8 mouse cellular contexts compared by ENCODE assay signal in the genomic region with DNA sequence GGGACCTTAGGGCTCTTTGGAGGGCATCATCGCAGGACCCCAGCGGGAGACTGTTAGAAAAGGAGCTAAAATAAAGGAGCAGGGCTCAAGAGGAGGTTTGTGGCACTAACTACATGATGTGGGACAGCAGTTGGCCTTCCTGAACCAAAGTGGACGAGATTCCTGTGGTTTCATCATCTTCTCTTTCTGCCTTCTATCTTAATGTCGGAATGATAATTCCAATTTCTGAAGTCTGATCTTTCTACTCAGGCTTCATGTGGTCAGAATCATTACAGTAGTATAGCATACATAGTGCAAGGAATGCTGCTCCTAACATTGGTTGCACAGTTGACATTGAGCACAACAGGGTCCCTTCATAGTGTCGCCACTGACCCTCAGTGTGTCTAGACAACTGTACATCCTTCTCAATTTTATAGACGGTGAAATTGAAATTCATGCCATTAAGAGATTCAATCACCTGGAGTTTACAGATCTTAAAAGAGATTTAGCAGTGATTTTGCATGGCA. TPM values are rescaled to one million over a fixed set of nuclear protein-coding genes. Genes with fewer than 3 reads are reported as not detected.
DNase-seq lines count a peak whose midpoint lies in the region; ATAC-seq and TF ChIP-seq lines count a peak whose summit lies in the region.

No protein-coding gene starts in this region.

- no peak for TF ChIP-seq POLR2A in thymus, adult 2 months (IDR thresholded peaks at IDR 0.05; ENCODE audit: control insufficient read depth, extremely low read depth, insufficient read depth, low read length, poor library complexity)

- H3K4me1 ChIP-seq in thymus, adult 2 months (replicated peaks; ENCODE audit: control insufficient read depth, insufficient read depth, low read length): no peaks in the 10 kb centered on the region
- no peaks in the 10 kb centered on the region for H3K4me1 ChIP-seq in liver, embryonic 13.5 days (replicated peaks)

- intact Hi-C loops in gastrocnemius, adult 2 months (cut with DNase I): no loop called here
- intact Hi-C loops in gastrocnemius, postnatal 14 days (cut with DNase I; ENCODE audit: low total_unique reads): no loop called here

- WGBS in thymus, adult 2 months: 37% methylated on average over 6 of the region's 6 CpGs
- 18% methylated on average over 6 of the region's 6 CpGs for WGBS in liver, embryonic 13.5 days (ENCODE audit: insufficient replicate concordance)

- peak overlapping the region; percentile 68 for H3K4me2 ChIP-seq in liver, embryonic 13.5 days

- no peak for ATAC-seq in liver, embryonic 13.5 days (ENCODE audit: low read depth)

- H3K9ac ChIP-seq in liver, embryonic 13.5 days: no peak overlapping the region

- peaks cover 4% of the 10 kb centered on the region; the same call in 1 of the 2 replicates for H3K27me3 ChIP-seq in thymus, adult 2 months (ENCODE audit: control insufficient read depth, insufficient read depth, low read length)
- H3K27me3 ChIP-seq in liver, embryonic 13.5 days: peaks cover 22% of the 10 kb centered on the region

- no peak overlapping the region for H3K27ac ChIP-seq in gastrocnemius, adult 2 months
- no peak overlapping the region for H3K27ac ChIP-seq in thymus, adult 2 months (ENCODE audit: control insufficient read depth, insufficient read depth, low read length)
- H3K27ac ChIP-seq in liver, embryonic 13.5 days: no peak overlapping the region

- no peak for DNase-seq in gastrocnemius, adult 2 months
- DNase-seq in gastrocnemius, adult 18-20 months (ENCODE audit: low spot score): no peak
- no peak for DNase-seq in thymus, adult 2 months
- no peak for DNase-seq in thymus, postnatal 0 days (ENCODE audit: low spot score)
- no peak for DNase-seq in liver, embryonic 13.5 days
- DNase-seq in layer of hippocampus, adult 11-12 months (ENCODE audit: low spot score): no peak
- no peak for DNase-seq in right cerebral cortex, adult 18-20 months
- no peak for DNase-seq in gastrocnemius, postnatal 14 days

- H3K4me3 ChIP-seq in gastrocnemius, adult 2 months: peak overlapping the region; percentile 71
- H3K4me3 ChIP-seq in thymus, adult 2 months (ENCODE audit: control insufficient read depth, insufficient read depth, low read length): 0 out of 2 replicates have a peak overlapping the region, but pooled peaks have one; percentile 14
- peak overlapping the region; percentile 52 for H3K4me3 ChIP-seq in liver, embryonic 13.5 days (replicated peaks)

- TF ChIP-seq CTCF in gastrocnemius, adult 2 months (IDR thresholded peaks at IDR 0.05): no peak
- TF ChIP-seq CTCF in thymus, adult 2 months (IDR thresholded peaks at IDR 0.05; ENCODE audit: borderline replicate concordance, control insufficient read depth, extremely low read depth, insufficient read depth, low read length, poor library complexity): no peak

- no peaks in the 10 kb centered on the region for H3K36me3 ChIP-seq in thymus, adult 2 months (ENCODE audit: control insufficient read depth, insufficient read depth, low read length)
- H3K36me3 ChIP-seq in liver, embryonic 13.5 days: no peaks in the 10 kb centered on the region

- H3K9me3 ChIP-seq in liver, embryonic 13.5 days (replicated peaks): no peaks in the 10 kb centered on the region

RNA-seq across cellular contexts. Expression of a gene that starts 0.4 kb away (rescaled TPM):
- under 1 TPM in 1 of 2 experiments, not detected in 1; 0.11 TPM for total RNA-seq in gastrocnemius, adult 2 months (2021)
- total RNA-seq in gastrocnemius, adult 18-20 months (2021): under 1 TPM; 0.16 to 0.24 TPM
- polyA plus RNA-seq in thymus, adult 2 months (2012; rRNA removed): 0.34 TPM in 2 replicates
- 3.3 and 4.4 TPM in 2 replicates for polyA plus RNA-seq in thymus, postnatal 0 days (2015; fragmentation: Nextera tagmentation; extraction: Ambion mirVana)
- polyA plus RNA-seq in liver, embryonic 13.5 days (2015; fragmentation: Nextera tagmentation; extraction: Ambion mirVana): 0.31 and 0.66 TPM in 2 replicates
- under 1 TPM; 0.24 to 0.47 TPM for total RNA-seq in gastrocnemius, postnatal 14 days (2021)

Comparison
In these comparisons a context has a peak if more than half of its experiments do, and no peak if none do; other contexts are left out.
1. H3K4me3 ChIP-seq: peak in every context shown above with its lines; median percentile 71 in gastrocnemius, adult 2 months; 52 in liver, embryonic 13.5 days; 14 in thymus, adult 2 months.